Mouse (Mus musculus) heart, embryonic 10.5 days (tissue): Measurements from ENCODE around the gene Dph5. TPM values are rescaled to one million over a fixed set of nuclear protein-coding genes. Genes with fewer than 3 reads are reported as not detected.

ENCODE experiments used
- DNase-seq: peaks from one replicate; pipeline ENCODE4 v3.0.0-alpha.2; 2017; ENCODE audit warnings: low spot score
- H3K27ac ChIP-seq: fragments of 300-500 bp; sonication (generic); 2 replicates; pipeline ENCODE4 v1.5.1; 2016; ENCODE audit warnings: mild to moderate bottlenecking
- H3K27me3 ChIP-seq: fragments of 300-500 bp; sonication (generic); 2 replicates; pipeline ENCODE4 v1.6.1; 2016; ENCODE audit warnings: mild to moderate bottlenecking; ENCODE audit not compliant: poor library complexity, insufficient read depth, severe bottlenecking
- H3K36me3 ChIP-seq: fragments of 300-500 bp; sonication (generic); 2 replicates; pipeline ENCODE4 v1.6.1; 2016; ENCODE audit warnings: mild to moderate bottlenecking, moderate library complexity
- H3K4me1 ChIP-seq: fragments of 300-500 bp; sonication (generic); 2 replicates; pipeline ENCODE4 v1.6.1; 2016; ENCODE audit warnings: mild to moderate bottlenecking
- H3K4me3 ChIP-seq: fragments of 300-500 bp; sonication (generic); 2 replicates; pipeline ENCODE4 v1.5.1; 2016; ENCODE audit warnings: mild to moderate bottlenecking, moderate library complexity
- H3K9me3 ChIP-seq: fragments of 300-500 bp; sonication (generic); 2 replicates; pipeline ENCODE4 v1.6.1; 2016; ENCODE audit warnings: mild to moderate bottlenecking, moderate library complexity
- WGBS: fragments of 180-500 bp; shearing (Covaris S2); methylation state at CpG from one replicate; pipeline ENCODE4 v1.1.7; 2016; 5-methylcytosine and 5-hydroxymethylcytosine counted together
- microRNA-seq: library from miRNA; unstranded; fragments of <30 nt; microRNA quantifications from one replicate; pipeline ENCODE4, GENCODE M21; 2017
- polyA plus RNA-seq: library from polyadenylated mRNA; unstranded; fragments of >200 nt; fragmentation: Nextera tagmentation; extraction: Ambion mirVana; gene quantifications from 2 replicates; pipeline ENCODE4 v1.2.1, GENCODE M21; 2016

Dph5 gene
- polyA plus RNA-seq, 1 experiment from 2014 or later, result 30.9 TPM

DNA sequence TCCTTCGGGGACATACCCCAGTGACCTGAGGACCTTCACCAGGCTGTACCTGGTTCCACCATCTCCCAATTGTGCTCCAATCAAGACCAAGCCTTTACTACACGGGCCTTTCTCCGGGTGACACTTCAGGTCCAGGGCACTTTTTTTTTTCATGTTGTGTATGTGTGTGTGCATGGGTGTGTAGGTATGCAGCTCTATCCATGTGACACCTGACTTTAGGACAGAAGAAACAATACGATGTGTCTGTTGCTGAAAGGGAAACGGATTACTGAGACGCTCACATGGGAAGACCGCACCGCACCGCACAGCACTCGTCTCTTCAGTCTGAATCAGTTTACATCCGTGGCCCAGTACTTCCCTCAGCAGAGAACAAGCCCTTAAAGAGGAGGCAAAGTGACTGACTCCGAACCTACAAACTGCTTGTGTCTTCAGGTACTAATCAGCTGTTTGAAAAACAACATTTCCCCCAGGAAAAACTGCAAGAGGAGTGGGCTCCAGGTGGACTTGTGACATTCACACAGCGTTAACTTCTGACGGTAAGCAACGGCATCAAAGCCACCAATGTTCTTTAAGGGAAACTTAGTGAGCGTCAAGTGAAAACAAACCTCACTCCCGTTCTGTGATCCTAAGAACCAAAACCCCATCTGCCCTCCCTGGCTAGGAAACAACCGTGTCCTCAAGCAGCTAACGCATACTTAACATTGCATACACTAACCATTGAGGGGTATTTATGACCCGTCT, 83.6 kb downstream of the Dph5 start:
- Histone ChIP-seq H3K27ac (no peak overlapping the region), H3K27me3 (no peaks in the 10 kb centered on the region), H3K4me3 (no peak overlapping the region), H3K9me3 (no peaks in the 10 kb centered on the region), H3K4me1 (peaks cover 2% of the 10 kb centered on the region; the same call in 1 of the 2 replicates), H3K36me3 (peaks cover 48% of the 10 kb centered on the region)
- DNase-seq, result no peak
- WGBS, result 92% methylated on average over 20 of the region's 20 CpGs

DNA sequence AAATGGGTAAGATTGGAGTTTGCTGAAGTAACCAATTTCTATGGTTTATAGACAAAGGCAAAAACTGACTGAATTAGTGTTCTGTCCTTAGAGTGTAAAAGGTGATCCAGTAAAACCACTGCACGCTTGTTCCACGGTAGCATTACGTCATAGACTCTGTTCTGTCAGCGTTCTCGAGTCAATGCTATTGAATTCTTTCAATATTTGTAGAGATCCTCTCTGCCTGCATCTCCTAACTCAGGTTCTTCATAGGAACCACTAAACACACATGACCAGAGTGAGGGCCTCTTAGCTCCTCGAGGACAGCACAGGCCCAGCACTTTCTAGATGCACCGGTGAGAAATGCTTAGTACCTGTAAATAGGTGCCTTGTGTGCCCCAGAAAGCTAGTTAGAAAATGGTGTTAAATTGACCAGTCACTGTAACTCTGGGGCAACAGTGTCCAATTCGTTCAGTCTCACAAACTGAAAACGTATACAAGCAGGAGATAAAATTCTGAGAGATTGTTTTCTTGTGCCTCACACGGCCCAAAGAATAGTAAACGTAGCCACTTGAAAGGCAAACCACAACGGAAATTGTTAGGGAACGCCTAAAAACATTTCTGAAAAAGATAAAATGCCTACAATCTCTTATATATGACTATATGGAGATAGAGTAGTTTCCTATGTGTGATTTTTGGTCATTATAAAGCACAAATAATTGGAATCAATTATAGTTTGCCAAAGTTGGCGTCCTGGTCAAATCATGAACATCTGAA, 84.4 kb downstream of the Dph5 start:
- Histone ChIP-seq H3K27me3 (no peaks in the 10 kb centered on the region), H3K4me1 (peaks cover 2% of the 10 kb centered on the region; the same call in 1 of the 2 replicates), H3K9me3 (no peaks in the 10 kb centered on the region), H3K27ac (no peak overlapping the region), H3K36me3 (peaks cover 52% of the 10 kb centered on the region), H3K4me3 (no peak overlapping the region)
- DNase-seq, result no peak
- 91% methylated on average over 14 of the region's 14 CpGs for WGBS

DNA sequence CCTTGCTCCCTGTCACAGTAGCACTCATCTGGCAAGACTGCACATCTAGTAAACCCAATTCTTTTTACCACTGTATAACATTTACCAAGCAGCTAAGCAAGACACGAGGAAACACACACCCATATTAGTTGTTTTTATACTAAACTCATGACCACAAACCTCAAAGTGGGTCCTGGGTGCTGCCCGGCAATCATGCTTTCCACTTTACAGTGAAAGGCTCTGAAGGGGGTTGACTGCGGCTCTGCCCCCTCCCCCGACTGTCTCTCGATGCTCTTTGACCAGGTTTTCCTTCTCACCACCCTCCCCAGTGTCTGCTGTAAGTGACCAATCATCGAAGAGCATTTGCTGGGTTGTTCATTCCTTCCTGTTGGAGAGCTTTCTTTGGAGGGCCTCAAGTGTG, 86.6 kb downstream of the Dph5 start:
- H3K4me1 ChIP-seq, result peaks cover 2% of the 10 kb centered on the region; the same call in 1 of the 2 replicates
- no peaks in the 10 kb centered on the region for H3K9me3 ChIP-seq
- H3K4me3 ChIP-seq, result no peak overlapping the region
- no peaks in the 10 kb centered on the region for H3K27me3 ChIP-seq
- WGBS, result 86% methylated on average over 6 of the region's 6 CpGs
- H3K27ac ChIP-seq, result no peak overlapping the region
- DNase-seq, result no peak
- H3K36me3 ChIP-seq, result peaks cover 67% of the 10 kb centered on the region

DNA sequence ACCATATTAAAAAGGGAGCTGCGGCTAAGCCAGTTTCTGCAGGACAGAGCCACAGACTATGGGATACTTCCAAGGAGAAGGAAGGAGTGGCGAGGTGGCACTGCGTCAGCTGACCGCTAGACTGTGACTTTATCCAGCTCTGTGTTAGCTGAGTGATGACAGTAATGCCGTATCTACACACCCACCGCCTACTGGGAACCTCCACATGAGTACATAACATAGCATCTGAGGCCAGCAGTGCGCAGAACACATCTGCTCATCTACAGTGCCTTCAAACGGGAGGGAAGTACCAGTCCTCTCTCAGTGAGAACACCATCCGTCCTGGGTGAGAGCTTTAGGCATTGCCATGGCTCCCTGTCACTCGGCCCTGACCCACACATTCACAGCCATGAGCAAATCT, 87.4 kb downstream of the Dph5 start:
- Histone ChIP-seq H3K36me3 (peaks cover 67% of the 10 kb centered on the region), H3K27me3 (no peaks in the 10 kb centered on the region), H3K9me3 (no peaks in the 10 kb centered on the region), H3K4me1 (peaks cover 2% of the 10 kb centered on the region; the same call in 1 of the 2 replicates), H3K4me3 (no peak overlapping the region), H3K27ac (no peak overlapping the region)
- DNase-seq, result no peak
- 78% methylated on average over 10 of the region's 10 CpGs for WGBS

DNA sequence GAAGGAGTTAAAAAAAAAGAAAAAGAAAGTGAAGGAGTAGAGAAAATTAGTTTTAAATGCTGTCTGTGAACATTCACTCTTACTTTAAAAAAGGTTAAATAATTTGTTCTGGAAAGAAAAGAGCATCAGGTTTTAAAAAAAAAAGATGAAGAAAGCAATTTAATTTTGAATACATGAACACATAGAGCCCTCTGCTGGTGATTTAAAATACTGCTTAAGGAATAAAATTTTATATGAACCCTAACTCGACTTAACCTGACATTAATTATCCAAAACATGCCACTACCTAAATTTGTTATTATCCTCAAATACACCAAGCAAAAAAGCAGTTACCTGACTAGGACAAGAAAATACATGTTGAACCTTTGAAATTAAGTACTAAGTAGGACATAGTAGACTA, 91.4 kb downstream of the Dph5 start:
- DNase-seq, result no peak
- Histone ChIP-seq H3K4me1 (peaks cover 2% of the 10 kb centered on the region; the same call in 1 of the 2 replicates), H3K9me3 (no peaks in the 10 kb centered on the region), H3K36me3 (peaks cover 63% of the 10 kb centered on the region), H3K4me3 (no peak overlapping the region), H3K27ac (no peak overlapping the region), H3K27me3 (no peaks in the 10 kb centered on the region)
- 44% methylated on average over 1 of the region's 1 CpGs for WGBS

- H3K4me3 ChIP-seq, result no peak overlapping the region
- H3K36me3 ChIP-seq, result peaks cover 64% of the 10 kb centered on the region
- no peak for DNase-seq
- H3K27ac ChIP-seq, result no peak overlapping the region
- whole genome bisulfite sequencing, result 91% methylated on average over 8 of the region's 8 CpGs
- no peaks in the 10 kb centered on the region for H3K27me3 ChIP-seq
- no peaks in the 10 kb centered on the region for H3K4me1 ChIP-seq
- no peaks in the 10 kb centered on the region for H3K9me3 ChIP-seq
Measured at GRCm38 (mm10) chr3:115983217-115983616, 95.6 kb downstream of the Dph5 start.

Small RNA genes within 50 kb of the gene (microRNA-seq; reads per million reads assigned to microRNA genes)
- gene Mir669n, result not detected

Other genes starting within 250 kb of the Dph5 start
- 48.7 and 82.4 TPM in 2 replicates for gene S1pr1, start 172.8 kb upstream of the Dph5 start, polyA plus RNA-seq
- 20.0 and 27.6 TPM in 2 replicates for gene Slc30a7, start 119.6 kb downstream of the Dph5 start, polyA plus RNA-seq
- 19.6 and 21.8 TPM in 2 replicates for gene Extl2, start 119.6 kb downstream of the Dph5 start, polyA plus RNA-seq
- 61.3 and 66.1 TPM in 2 replicates for gene Vcam1, start 241.9 kb downstream of the Dph5 start, polyA plus RNA-seq